Mouse (Mus musculus): ENCODE measurements at regions not wholly inside any gene's neighbourhood (a gene's known extent, or its start where the extent isn't known, plus 50 kb on each side); places are given as distances from the start of the nearest gene placed in this dataset.

DNA sequence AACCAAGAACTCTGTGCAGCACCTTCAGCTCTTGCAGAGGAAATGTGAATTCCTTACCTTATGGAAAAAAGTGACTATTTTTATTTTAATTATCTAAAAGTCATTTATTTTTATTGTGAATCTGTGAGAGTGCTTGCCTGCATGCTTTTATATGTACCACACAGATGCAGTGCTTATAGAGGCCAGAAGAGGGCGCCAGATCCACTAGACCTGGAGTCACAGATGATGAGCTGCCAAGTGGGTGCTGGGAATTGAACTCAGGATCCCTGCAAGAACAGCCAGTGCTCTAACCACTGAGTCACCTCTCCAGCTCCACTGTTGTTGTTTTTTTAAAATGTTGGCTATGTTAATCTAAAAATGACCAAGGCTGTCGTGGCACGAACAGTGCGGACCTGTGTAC is 153.7 kb upstream of the Zfp64 start:
- TF ChIP-seq POLR2A (IDR thresholded peaks at IDR 0.05; ENCODE audit: control insufficient read depth, extremely low read depth, insufficient read depth, low read length, poor library complexity), result no peak
- peak; percentile 29; the same call in 1 of the 2 replicates for TF ChIP-seq CTCF (IDR thresholded peaks at IDR 0.05; ENCODE audit: borderline replicate concordance, control insufficient read depth, extremely low read depth, insufficient read depth, low read length, poor library complexity)

Measured in thymus, adult 2 months (tissue).